ENCODE assay signal across 9 mouse cellular contexts in genomic region chr7:16120262-16120600, GRCm38 (mm10). TPM values are rescaled to one million over a fixed set of nuclear protein-coding genes. Genes with fewer than 3 reads are reported as not detected.
DNase-seq lines count a peak whose midpoint lies in the region; ATAC-seq and TF ChIP-seq lines count a peak whose summit lies in the region.
"Had no signal": no experiment of that assay in that cellular context is flagged by ENCODE, and none has a peak within 500 bp of the region (broad histone marks: within the 10 kb centered on the region; RNA-seq: fewer than 3 reads in every experiment).

No protein-coding gene starts in this region.

- no peak; the same call in 1 of the 2 replicates for ATAC-seq in heart, embryonic 16.5 days (replicated peaks; ENCODE audit: extremely low read depth, insufficient read depth, low FRiP score)
- ATAC-seq in megakaryocyte progenitor cell, adult 5-6 weeks (replicated peaks; ENCODE audit: poor library complexity): peak; percentile 2; the same call in 1 of the 2 replicates
- no peak for ATAC-seq in inflammation-experienced regulatory T-cells, adult 6 months

- H3K9me3 ChIP-seq in heart, embryonic 16.5 days (replicated peaks; ENCODE audit: control insufficient read depth, low read length): no peaks in the 10 kb centered on the region
- no peaks in the 10 kb centered on the region for H3K9me3 ChIP-seq in MEL (replicated peaks; ENCODE audit: insufficient read depth, low read length)
- no peaks in the 10 kb centered on the region for H3K9me3 ChIP-seq in hindbrain, embryonic 10.5 days

- H3K27ac ChIP-seq in heart, embryonic 16.5 days (ENCODE audit: low read length): no peak overlapping the region; the same call in 1 of the 2 replicates
- no peak overlapping the region for H3K27ac ChIP-seq in MEL (ENCODE audit: control insufficient read depth, low read depth, low read length)
- H3K27ac ChIP-seq in hindbrain, embryonic 10.5 days: peak overlapping the region; percentile 95; the same call in 1 of the 2 replicates

- peaks cover 25% of the 10 kb centered on the region for H3K36me3 ChIP-seq in heart, embryonic 16.5 days (ENCODE audit: control insufficient read depth, insufficient read depth)
- no peaks in the 10 kb centered on the region for H3K36me3 ChIP-seq in MEL (ENCODE audit: control insufficient read depth in 1 of 2, insufficient read depth in 2 of 2, low read length in 2 of 2)
- H3K36me3 ChIP-seq in hindbrain, embryonic 10.5 days: peaks cover 41% of the 10 kb centered on the region

- no peaks in the 10 kb centered on the region for H3K27me3 ChIP-seq in heart, embryonic 16.5 days (ENCODE audit: control insufficient read depth, insufficient read depth, low read length)
- H3K27me3 ChIP-seq in MEL (ENCODE audit: control insufficient read depth in 1 of 2, insufficient read depth in 2 of 2, low read length in 2 of 2): no peaks in the 10 kb centered on the region
- H3K27me3 ChIP-seq in hindbrain, embryonic 10.5 days (ENCODE audit: insufficient read depth, poor library complexity, severe bottlenecking): no peaks in the 10 kb centered on the region
- H3K27me3 ChIP-seq: Patski had no signal

- peak overlapping the region; percentile 88 for H3K4me3 ChIP-seq in heart, embryonic 16.5 days (ENCODE audit: low read length)
- H3K4me3 ChIP-seq in MEL (ENCODE audit: control insufficient read depth in 1 of 2, insufficient read depth in 1 of 2, low read depth in 2 of 2, low read length in 2 of 2): peak overlapping the region; percentile 46 to 91
- H3K4me3 ChIP-seq in hindbrain, embryonic 10.5 days: peak overlapping the region; percentile 66

- WGBS in heart, embryonic 16.5 days: 36% methylated on average over 9 of the region's 9 CpGs
- WGBS in hindbrain, embryonic 10.5 days: 56% methylated on average over 9 of the region's 9 CpGs

- no peaks in the 10 kb centered on the region for H3K79me2 ChIP-seq in MEL (ENCODE audit: control insufficient read depth, insufficient read depth, low read length, poor library complexity)

- DNase-seq in heart, postnatal 25 days (ENCODE audit: low spot score): no peak
- no peak for DNase-seq in MEL (ENCODE audit: low read depth, low spot score)
- DNase-seq in hindbrain, embryonic 10.5 days (ENCODE audit: low spot score): no peak
- DNase-seq in right cerebral cortex, adult 18-20 months: no peak
- no peak for DNase-seq in embryo, embryonic 10.5 days (ENCODE audit: low spot score)

- peak overlapping the region; percentile 91 for H3K9ac ChIP-seq in heart, embryonic 16.5 days (ENCODE audit: low read length)
- H3K9ac ChIP-seq in MEL (ENCODE audit: control insufficient read depth, low read depth, low read length, poor library complexity, severe bottlenecking): peak overlapping the region; percentile 40

- no peak for TF ChIP-seq CTCF in MEL (IDR thresholded peaks at IDR 0.05 in 2 of 3, conservative IDR thresholded peaks at IDR 0.05 in 1 of 3; ENCODE audit: control insufficient read depth in 1 of 3, insufficient read depth in 1 of 3, low read depth in 2 of 3, low read length in 3 of 3, poor library complexity in 1 of 3, severe bottlenecking in 1 of 3)

- intact Hi-C loops in heart, postnatal 25 days (cut with DNase I): no loop called here

- H3K4me1 ChIP-seq in heart, embryonic 16.5 days (ENCODE audit: control insufficient read depth, insufficient read depth, low read length): peaks cover 7% of the 10 kb centered on the region
- H3K4me1 ChIP-seq in MEL (ENCODE audit: control insufficient read depth in 1 of 2, insufficient read depth in 2 of 2, low read length in 2 of 2): peaks cover 0 to 3% of the 10 kb centered on the region in 2 experiments; a peak in 1 of 4 replicates
- peaks cover 18% of the 10 kb centered on the region for H3K4me1 ChIP-seq in hindbrain, embryonic 10.5 days (replicated peaks)

- H3K4me2 ChIP-seq in heart, embryonic 16.5 days (ENCODE audit: low read depth, low read length): peak overlapping the region; percentile 74

- TF ChIP-seq POLR2A in MEL (IDR thresholded peaks at IDR 0.05; ENCODE audit: control insufficient read depth in 1 of 2, insufficient read depth in 1 of 2, low read depth in 1 of 2, low read length in 2 of 2, poor library complexity in 1 of 2): no peak

- no peak for TF ChIP-seq EP300 in MEL (IDR thresholded peaks at IDR 0.05; ENCODE audit: low read depth in 1 of 2, low read length in 2 of 2)

- TF ChIP-seq RAD21 in MEL (IDR thresholded peaks at IDR 0.05; ENCODE audit: low read depth, low read length): no peak

TF ChIP-seq in MEL, 35 proteins besides CTCF, POLR2A, EP300 and RAD21 (continues in another document):
- TF ChIP-seq SIN3A (IDR thresholded peaks at IDR 0.05; ENCODE audit: low read length) (no peak), CHD2 (IDR thresholded peaks at IDR 0.05; ENCODE audit: low read length) (no peak), ELF1 (IDR thresholded peaks at IDR 0.05; ENCODE audit: low read depth, low read length) (no peak), CHD1 (IDR thresholded peaks at IDR 0.05; ENCODE audit: low read depth, low read length) (no peak), MYC (IDR thresholded peaks at IDR 0.05; ENCODE audit: low read depth, low read length) (no peak), TAL1 (IDR thresholded peaks at IDR 0.05; ENCODE audit: low read length) (no peak), GABPA (IDR thresholded peaks at IDR 0.05; ENCODE audit: low read depth, low read length) (no peak), MEF2A (IDR thresholded peaks at IDR 0.05; ENCODE audit: extremely low read depth, insufficient replicate concordance, low read depth, low read length, poor library complexity, severe bottlenecking) (no peak), TBP (IDR thresholded peaks at IDR 0.05; ENCODE audit: low read depth, low read length) (no peak), ZNF384 (IDR thresholded peaks at IDR 0.05; ENCODE audit: low read depth, low read length) (no peak)

RNA-seq across cellular contexts. Expression of gene Kptn, which starts 0.5 kb away (rescaled TPM):
- 32.5 and 36.1 TPM in 2 replicates for polyA plus RNA-seq in heart, embryonic 16.5 days (2015; fragmentation: Nextera tagmentation; extraction: Ambion mirVana)
- total RNA-seq in heart, postnatal 25 days (2021): 10 to 100 TPM; 22.9 to 24.3 TPM
- 16.5 and 17.8 TPM in 2 replicates for total RNA-seq in MEL (2012; rRNA removed)
- polyA plus RNA-seq in MEL (2012; ENCODE audit: insufficient read depth in 1 of 2, insufficient read length in 2 of 2, low read depth in 1 of 2, low replicate concordance in 2 of 2, missing spikeins in 1 of 2): 10 to 100 TPM in 1 of 2 experiments, not detected in 1; 19.6 TPM
- 27.0 and 30.5 TPM in 2 replicates for polyA plus RNA-seq in hindbrain, embryonic 10.5 days (2016; fragmentation: Nextera tagmentation; extraction: Ambion mirVana)
- total RNA-seq in megakaryocyte progenitor cell, adult 5-6 weeks (2015): 8.1 and 10.7 TPM in 2 replicates
- total RNA-seq in megakaryocyte progenitor cell, adult 5-6 weeks (2017): 8.3 and 10.6 TPM in 2 replicates
- 10 to 100 TPM; 18.7 to 23.5 (median 19.2) TPM for polyA plus RNA-seq in inflammation-experienced regulatory T-cells, adult 6 months (2017; shearing (Covaris generic))

RNA-seq across cellular contexts. Expression of gene Slc8a2, which starts 9.4 kb away (rescaled TPM):
- polyA plus RNA-seq in heart, embryonic 16.5 days (2015; fragmentation: Nextera tagmentation; extraction: Ambion mirVana): 0.15 and 0.20 TPM in 2 replicates
- total RNA-seq in heart, postnatal 25 days (2021): under 1 TPM; 0.68 to 0.70 TPM
- total RNA-seq in MEL (2012; rRNA removed): not detected in 2 replicates
- under 1 TPM in 1 of 2 experiments, not detected in 1; 0.06 TPM for polyA plus RNA-seq in MEL (2012; ENCODE audit: insufficient read depth in 1 of 2, insufficient read length in 2 of 2, low read depth in 1 of 2, low replicate concordance in 2 of 2, missing spikeins in 1 of 2)
- 0.26 and 0.42 TPM in 2 replicates for polyA plus RNA-seq in hindbrain, embryonic 10.5 days (2016; fragmentation: Nextera tagmentation; extraction: Ambion mirVana)
- total RNA-seq in megakaryocyte progenitor cell, adult 5-6 weeks (2015): not detected in 2 replicates
- not detected in 2 replicates for total RNA-seq in megakaryocyte progenitor cell, adult 5-6 weeks (2017)
- polyA plus RNA-seq in inflammation-experienced regulatory T-cells, adult 6 months (2017; shearing (Covaris generic)): not detected

RNA-seq across cellular contexts. Expression of gene Napa, which starts 22.0 kb away (rescaled TPM):
- 166 and 168 TPM in 2 replicates for polyA plus RNA-seq in heart, embryonic 16.5 days (2015; fragmentation: Nextera tagmentation; extraction: Ambion mirVana)
- total RNA-seq in heart, postnatal 25 days (2021): 10 to 100 TPM; 82.8 to 83.3 TPM
- 52.6 and 56.1 TPM in 2 replicates for total RNA-seq in MEL (2012; rRNA removed)
- polyA plus RNA-seq in MEL (2012; ENCODE audit: insufficient read depth in 1 of 2, insufficient read length in 2 of 2, low read depth in 1 of 2, low replicate concordance in 2 of 2, missing spikeins in 1 of 2): 100 to 1,000 TPM in 1 of 2 experiments, not detected in 1; 132 TPM
- polyA plus RNA-seq in hindbrain, embryonic 10.5 days (2016; fragmentation: Nextera tagmentation; extraction: Ambion mirVana): 193 and 221 TPM in 2 replicates
- total RNA-seq in megakaryocyte progenitor cell, adult 5-6 weeks (2015): 69.2 and 72.0 TPM in 2 replicates
- total RNA-seq in megakaryocyte progenitor cell, adult 5-6 weeks (2017): 46.2 and 57.8 TPM in 2 replicates
- polyA plus RNA-seq in inflammation-experienced regulatory T-cells, adult 6 months (2017; shearing (Covaris generic)): 100 to 1,000 TPM; 191 to 298 (median 208) TPM

RNA-seq across cellular contexts. Expression of gene Meis3, which starts 54.7 kb away (rescaled TPM):
- polyA plus RNA-seq in heart, embryonic 16.5 days (2015; fragmentation: Nextera tagmentation; extraction: Ambion mirVana): 14.5 and 15.4 TPM in 2 replicates
- 1 to 10 TPM; 4.4 to 5.3 TPM for total RNA-seq in heart, postnatal 25 days (2021)
- total RNA-seq in MEL (2012; rRNA removed): 3.8 and 4.8 TPM in 2 replicates
- polyA plus RNA-seq in MEL (2012; ENCODE audit: insufficient read depth in 1 of 2, insufficient read length in 2 of 2, low read depth in 1 of 2, low replicate concordance in 2 of 2, missing spikeins in 1 of 2): 10 to 100 TPM in 1 of 2 experiments, not detected in 1; 14.9 TPM
- 117 and 173 TPM in 2 replicates for polyA plus RNA-seq in hindbrain, embryonic 10.5 days (2016; fragmentation: Nextera tagmentation; extraction: Ambion mirVana)
- total RNA-seq in megakaryocyte progenitor cell, adult 5-6 weeks (2015): 0.34 TPM in 1 of 2 replicates, not detected in the other
- total RNA-seq in megakaryocyte progenitor cell, adult 5-6 weeks (2017): not detected in 2 replicates
- polyA plus RNA-seq in inflammation-experienced regulatory T-cells, adult 6 months (2017; shearing (Covaris generic)): 10 to 100 TPM in 2 of 3 experiments, 1 to 10 TPM in 1; 8.6 to 23.2 (median 20.8) TPM

RNA-seq across cellular contexts. Expression of gene Zfp541, which starts 58.6 kb away (rescaled TPM):
- polyA plus RNA-seq in heart, embryonic 16.5 days (2015; fragmentation: Nextera tagmentation; extraction: Ambion mirVana): 0.05 TPM in 1 of 2 replicates, not detected in the other
- not detected for total RNA-seq in heart, postnatal 25 days (2021)
- total RNA-seq in MEL (2012; rRNA removed): not detected in 2 replicates
- under 1 TPM in 1 of 2 experiments, not detected in 1; 0.01 TPM for polyA plus RNA-seq in MEL (2012; ENCODE audit: insufficient read depth in 1 of 2, insufficient read length in 2 of 2, low read depth in 1 of 2, low replicate concordance in 2 of 2, missing spikeins in 1 of 2)
- 0.04 TPM in 1 of 2 replicates, not detected in the other for polyA plus RNA-seq in hindbrain, embryonic 10.5 days (2016; fragmentation: Nextera tagmentation; extraction: Ambion mirVana)
- 0.15 TPM in 1 of 2 replicates, not detected in the other for total RNA-seq in megakaryocyte progenitor cell, adult 5-6 weeks (2015)
- 0.04 TPM in 1 of 2 replicates, not detected in the other for total RNA-seq in megakaryocyte progenitor cell, adult 5-6 weeks (2017)
- polyA plus RNA-seq in inflammation-experienced regulatory T-cells, adult 6 months (2017; shearing (Covaris generic)): under 1 TPM in 1 of 3 experiments, not detected in 2; 0.07 TPM
